Mouse (Mus musculus): ENCODE measurements around the gene Hamp.

Gene Hamp

DNA sequence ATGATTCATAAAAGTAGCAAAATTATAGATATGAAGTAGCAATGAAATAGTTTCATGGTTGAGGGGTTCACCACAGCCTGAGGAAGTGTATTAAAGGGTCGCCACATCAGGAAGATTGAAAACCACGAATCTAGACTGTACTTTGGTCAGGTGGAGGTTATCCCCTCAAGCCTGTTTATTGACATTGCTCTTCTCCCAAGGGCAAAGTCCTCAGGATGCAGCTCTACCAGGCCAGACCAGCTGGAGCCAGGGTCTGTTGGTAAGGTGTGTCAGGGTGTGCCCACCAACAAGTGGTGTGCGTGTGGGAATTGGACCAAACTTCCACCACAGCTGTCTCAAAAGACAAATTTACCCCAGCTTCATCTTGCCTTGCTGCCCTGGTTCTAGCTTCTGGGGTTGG is 48.6 kb downstream of the Hamp start:
- DNase-seq, result no peak

DNA sequence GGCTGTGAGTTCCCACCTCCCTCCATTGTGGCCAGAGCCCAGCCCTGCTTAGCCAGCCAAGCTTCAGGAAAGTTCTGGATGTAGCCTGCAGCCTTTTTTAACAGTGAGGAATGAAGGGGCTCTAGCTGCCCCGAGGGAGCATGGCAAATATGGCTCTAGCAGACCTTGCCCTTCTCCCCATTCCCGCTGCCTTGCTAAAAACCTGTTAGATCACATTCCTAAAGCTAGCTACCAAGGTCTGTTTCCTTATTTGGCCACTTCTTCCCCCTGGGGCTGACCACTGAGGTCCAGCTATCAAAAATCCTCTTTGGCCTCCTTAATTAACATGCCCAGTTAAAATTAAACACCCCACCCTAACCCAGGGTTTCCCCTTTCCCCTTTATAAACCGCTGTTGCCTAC is 51.3 kb downstream of the Hamp start:
- peak; percentile 57 for DNase-seq
